Comparison of ENCODE assay signal across 12 mouse cellular contexts in the genomic region with DNA sequence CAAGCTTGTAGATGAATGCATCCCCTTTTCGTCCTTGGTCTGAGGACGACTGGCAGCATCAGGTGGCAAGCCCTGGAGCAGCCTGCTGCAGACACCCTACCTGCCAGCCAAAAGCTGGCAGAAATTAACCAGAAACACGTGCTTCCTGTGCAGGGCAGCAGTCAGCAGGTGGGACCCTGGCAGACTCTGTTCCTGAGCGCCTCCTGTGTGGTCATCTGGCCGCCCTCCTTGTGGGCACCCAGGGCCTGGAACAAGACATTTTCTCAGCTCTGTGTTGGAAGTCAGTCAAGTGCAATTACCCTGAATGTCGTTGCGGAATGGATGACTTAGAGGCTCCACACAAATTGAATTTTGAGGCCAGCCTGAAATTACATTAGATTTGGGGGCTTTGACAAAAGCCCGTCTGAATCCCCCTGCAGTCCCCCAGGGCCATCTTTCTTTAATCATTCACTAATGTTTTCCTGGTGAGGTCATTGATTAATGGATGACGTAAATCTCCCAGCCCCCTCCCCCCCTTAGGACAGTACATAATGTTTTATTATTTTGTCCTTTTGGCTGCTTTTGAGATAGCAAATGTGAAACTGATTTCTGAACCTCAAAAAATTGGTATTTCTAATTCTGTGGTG.
DNase-seq lines count a peak whose midpoint lies in the region; ATAC-seq and TF ChIP-seq lines count a peak whose summit lies in the region.
"Had no signal": no experiment of that assay in that cellular context is flagged by ENCODE, and none has a peak within 500 bp of the region (broad histone marks: within the 10 kb centered on the region; RNA-seq: fewer than 3 reads in every experiment).

No protein-coding gene starts in this region.

- no peak for TF ChIP-seq POLR2A in limb, embryonic 14.5 days (IDR thresholded peaks at IDR 0.05; ENCODE audit: borderline replicate concordance, extremely low read depth, insufficient read depth, insufficient read length)

- H3K27me3 ChIP-seq in hindbrain, postnatal 0 days (ENCODE audit: insufficient read depth, low read length) = no peaks in the 10 kb centered on the region
- H3K27me3 ChIP-seq in hindbrain, embryonic 13.5 days = no peaks in the 10 kb centered on the region
- no peaks in the 10 kb centered on the region for H3K27me3 ChIP-seq in limb, embryonic 14.5 days (ENCODE audit: control insufficient read depth, insufficient read depth, low read length)
- H3K27me3 ChIP-seq: heart, embryonic 13.5 days; limb, embryonic 12.5 days had no signal

- H3K4me2 ChIP-seq in hindbrain, postnatal 0 days (ENCODE audit: low read depth, low read length) = no peak overlapping the region
- H3K4me2 ChIP-seq in hindbrain, embryonic 13.5 days = no peak overlapping the region
- no peak overlapping the region for H3K4me2 ChIP-seq in limb, embryonic 14.5 days (replicated peaks; ENCODE audit: low read depth, low read length, severe bottlenecking)
- H3K4me2 ChIP-seq: heart, embryonic 13.5 days; limb, embryonic 12.5 days had no signal

- H3K9me3 ChIP-seq in hindbrain, postnatal 0 days (ENCODE audit: low read length) = no peaks in the 10 kb centered on the region
- H3K9me3 ChIP-seq in hindbrain, embryonic 13.5 days = no peaks in the 10 kb centered on the region
- H3K9me3 ChIP-seq in limb, embryonic 14.5 days (ENCODE audit: control insufficient read depth, low read length) = no peaks in the 10 kb centered on the region
- H3K9me3 ChIP-seq: heart, embryonic 13.5 days; limb, embryonic 12.5 days had no signal

- DNase-seq in hindbrain, postnatal 0 days (ENCODE audit: low spot score) = peak; percentile 33
- DNase-seq in cerebellum, adult 9-10 months = peak; percentile 4
- DNase-seq in kidney, adult 8-10 months = peak; percentile 8 to 19
- peak; percentile 39 for DNase-seq in limb, embryonic 14.5 days (ENCODE audit: low spot score)
- no peak for DNase-seq in gastrocnemius, postnatal 36 days
- no peak for DNase-seq in lung, postnatal 10 days
- DNase-seq in adrenal gland, adult 18-20 months (ENCODE audit: low spot score in 2 of 2) = no peak
- DNase-seq: right cerebral cortex, adult 18-20 months had no signal

- no peaks in the 10 kb centered on the region for H3K4me1 ChIP-seq in hindbrain, postnatal 0 days (ENCODE audit: insufficient read depth, low read length)
- peaks cover 5% of the 10 kb centered on the region for H3K4me1 ChIP-seq in hindbrain, embryonic 13.5 days (replicated peaks)
- peaks cover 3% of the 10 kb centered on the region; the same call in 1 of the 2 replicates for H3K4me1 ChIP-seq in limb, embryonic 14.5 days (ENCODE audit: control insufficient read depth, insufficient read depth, low read length)
- H3K4me1 ChIP-seq: heart, embryonic 13.5 days had no signal

- no peak overlapping the region for H3K4me3 ChIP-seq in hindbrain, postnatal 0 days (ENCODE audit: low read length)
- H3K4me3 ChIP-seq in hindbrain, embryonic 13.5 days = no peak overlapping the region
- no peak overlapping the region for H3K4me3 ChIP-seq in limb, embryonic 14.5 days (replicated peaks; ENCODE audit: low read length)
- H3K4me3 ChIP-seq: heart, embryonic 13.5 days; limb, embryonic 12.5 days had no signal

- no peak overlapping the region for H3K9ac ChIP-seq in hindbrain, postnatal 0 days (replicated peaks; ENCODE audit: low read length)
- H3K9ac ChIP-seq in hindbrain, embryonic 13.5 days = no peak overlapping the region
- H3K9ac ChIP-seq in limb, embryonic 14.5 days (ENCODE audit: low read depth, low read length, severe bottlenecking) = no peak overlapping the region
- H3K9ac ChIP-seq: heart, embryonic 13.5 days; limb, embryonic 12.5 days had no signal

- ATAC-seq in hindbrain, postnatal 0 days = peak; percentile 55
- no peak for ATAC-seq in hindbrain, embryonic 13.5 days (ENCODE audit: low FRiP score)
- peak; percentile 68; the same call in 1 of the 2 replicates for ATAC-seq in limb, embryonic 14.5 days (ENCODE audit: low FRiP score, low read depth)
- ATAC-seq: CD4-positive, CD25-positive, alpha-beta regulatory T cell, adult 4 months had no signal

- no peaks in the 10 kb centered on the region for H3K36me3 ChIP-seq in hindbrain, postnatal 0 days (ENCODE audit: insufficient read depth, low read length)
- H3K36me3 ChIP-seq in hindbrain, embryonic 13.5 days = no peaks in the 10 kb centered on the region
- H3K36me3 ChIP-seq in limb, embryonic 14.5 days (ENCODE audit: control insufficient read depth, insufficient read depth, low read length) = no peaks in the 10 kb centered on the region
- H3K36me3 ChIP-seq: heart, embryonic 13.5 days; limb, embryonic 12.5 days had no signal

- no peak overlapping the region for H3K27ac ChIP-seq in hindbrain, postnatal 0 days
- no peak overlapping the region for H3K27ac ChIP-seq in hindbrain, embryonic 13.5 days
- no peak overlapping the region for H3K27ac ChIP-seq in limb, embryonic 14.5 days (replicated peaks; ENCODE audit: low read depth, low read length)
- H3K27ac ChIP-seq: heart, embryonic 13.5 days; limb, embryonic 12.5 days had no signal

- intact Hi-C loops in gastrocnemius, postnatal 36 days (cut with DNase I) = no loop called here

- 34% methylated on average over 9 of the region's 9 CpGs for WGBS in hindbrain, postnatal 0 days
- 40% methylated on average over 9 of the region's 9 CpGs for WGBS in hindbrain, embryonic 13.5 days
- 14% methylated on average over 8 of the region's 9 CpGs for WGBS in limb, embryonic 14.5 days

- no peak for TF ChIP-seq CTCF in hindbrain, postnatal 0 days (IDR thresholded peaks at IDR 0.05; ENCODE audit: low read depth)

Comparison
In these comparisons a context has a peak if more than half of its experiments do, and no peak if none do; other contexts are left out.
1. DNase-seq: peak in hindbrain, postnatal 0 days (single experiment), cerebellum, adult 9-10 months (single experiment), kidney, adult 8-10 months (2 of 2) and limb, embryonic 14.5 days (single experiment); none in gastrocnemius, postnatal 36 days (0 of 2), lung, postnatal 10 days (single experiment) and adrenal gland, adult 18-20 months (0 of 2).